Mouse (Mus musculus): ENCODE measurements around the gene Fam187b. TPM values are rescaled to one million over a fixed set of nuclear protein-coding genes. Genes with fewer than 3 reads are reported as not detected.
A peak's percentile ranks its signal among the peaks of the same experiment; 100 is the strongest.

The Fam187b gene
- total RNA-seq, 2 experiments from 2014 or later, result not detected

- no peak for DNase-seq
Measured at GRCm38 (mm10) chr7:30958109-30958865, 15.3 kb upstream of the Fam187b start.

- no peak for DNase-seq
Measured at GRCm38 (mm10) chr7:30958866-30959487, 14.6 kb upstream of the Fam187b start.

- no peak for DNase-seq
Measured at GRCm38 (mm10) chr7:30959786-30960349, 13.7 kb upstream of the Fam187b start.

GRCm38 (mm10) chr7:30962862-30963261 lies 10.7 kb upstream of the Fam187b start:
- DNase-seq, result no peak

GRCm38 (mm10) chr7:30964366-30964765 lies 9.2 kb upstream of the Fam187b start:
- no peak for DNase-seq

GRCm38 (mm10) chr7:30965677-30966076 lies 7.9 kb upstream of the Fam187b start:
- no peak for DNase-seq

GRCm38 (mm10) chr7:30966657-30967056 lies 6.9 kb upstream of the Fam187b start:
- DNase-seq, result no peak

GRCm38 (mm10) chr7:30968611-30969010 lies 5.0 kb upstream of the Fam187b start:
- no peak for DNase-seq

GRCm38 (mm10) chr7:30969174-30969573 lies 4.4 kb upstream of the Fam187b start:
- DNase-seq, result no peak

- no peak for DNase-seq
Measured at GRCm38 (mm10) chr7:30971901-30972300, 1.7 kb upstream of the Fam187b start.

- no peak for DNase-seq
Measured at GRCm38 (mm10) chr7:30972426-30973250, 952 bp upstream of the Fam187b start.

GRCm38 (mm10) chr7:30973251-30973500 lies 414 bp upstream of the Fam187b start, which contains the start of gene Lsr:
Lsr (minus strand) TSS chr7:30973464.
- DNase-seq, result no peak

GRCm38 (mm10) chr7:30981703-30982102 lies 8.1 kb downstream of the Fam187b start:
- DNase-seq, result no peak

GRCm38 (mm10) chr7:30985357-30985756 lies 11.8 kb downstream of the Fam187b start:
- no peak for DNase-seq

GRCm38 (mm10) chr7:30988519-30989162 lies 15.1 kb downstream of the Fam187b start:
- DNase-seq, result no peak

GRCm38 (mm10) chr7:30992148-30992547 lies 18.6 kb downstream of the Fam187b start:
- DNase-seq, result no peak

- DNase-seq, result no peak
Measured at GRCm38 (mm10) chr7:30993986-30994385, 20.4 kb downstream of the Fam187b start.

GRCm38 (mm10) chr7:30996491-30996890 lies 22.9 kb downstream of the Fam187b start:
- no peak for DNase-seq

- peak; percentile 74 for DNase-seq
Measured at GRCm38 (mm10) chr7:31000505-31001020, 27.0 kb downstream of the Fam187b start.

GRCm38 (mm10) chr7:31002650-31003049 lies 29.1 kb downstream of the Fam187b start:
- no peak for DNase-seq

GRCm38 (mm10) chr7:31007775-31008174 lies 34.2 kb downstream of the Fam187b start:
- DNase-seq, result no peak

- no peak for DNase-seq
Measured at GRCm38 (mm10) chr7:31008175-31008574, 34.6 kb downstream of the Fam187b start.

Data from gastrocnemius, postnatal 25 days (tissue).